Mouse (Mus musculus) embryonic facial prominence, embryonic 15.5 days (tissue): ENCODE data around the gene Bahcc1. TPM values are rescaled to one million over a fixed set of nuclear protein-coding genes. Genes with fewer than 3 reads are reported as not detected.
A peak's percentile ranks its signal among the peaks of the same experiment; 100 is the strongest.

Experiments used
- ATAC-seq: fragments of 200-750 bp; cut with Nextera tagmentation; 2 replicates; pipeline ENCODE4 v1.8.0; 2017; ENCODE audit warnings: low read depth, moderate TSS enrichment; ENCODE audit not compliant: insufficient number of reproducible peaks, low FRiP score, low TSS enrichment
- H3K27ac ChIP-seq: fragments of 300-500 bp; sonication (generic); replicated peaks from 2 replicates; pipeline ENCODE4 v1.5.1; 2015; ENCODE audit warnings: mild to moderate bottlenecking, inconsistent platforms
- H3K27me3 ChIP-seq: fragments of 300-500 bp; sonication (generic); 2 replicates; pipeline ENCODE4 v1.6.1; 2015; ENCODE audit warnings: inconsistent platforms
- H3K36me3 ChIP-seq: fragments of 300-500 bp; sonication (generic); 2 replicates; pipeline ENCODE4 v1.6.1; 2015; ENCODE audit warnings: mild to moderate bottlenecking, inconsistent platforms
- H3K4me1 ChIP-seq: fragments of 300-500 bp; sonication (generic); 2 replicates; pipeline ENCODE4 v1.6.1; 2015; ENCODE audit warnings: inconsistent platforms
- H3K4me2 ChIP-seq: fragments of 300-500 bp; sonication (generic); replicated peaks from 2 replicates; pipeline ENCODE4 v1.6.1; 2015; ENCODE audit warnings: mild to moderate bottlenecking, inconsistent platforms
- H3K4me3 ChIP-seq: fragments of 300-500 bp; sonication (generic); replicated peaks from 2 replicates; pipeline ENCODE4 v1.5.1; 2015; ENCODE audit warnings: mild to moderate bottlenecking, inconsistent platforms
- H3K9ac ChIP-seq: fragments of 300-500 bp; sonication (generic); 2 replicates; pipeline ENCODE4 v1.6.1; 2015; ENCODE audit warnings: inconsistent platforms
- H3K9me3 ChIP-seq: fragments of 300-500 bp; sonication (generic); replicated peaks from 2 replicates; pipeline ENCODE4 v1.6.1; 2016; ENCODE audit warnings: inconsistent platforms
- WGBS: fragments of 180-500 bp; shearing (Covaris S2); methylation state at CpG from one replicate; pipeline ENCODE4 v1.1.7; 2015; 5-methylcytosine and 5-hydroxymethylcytosine counted together
- polyA plus RNA-seq: library from polyadenylated mRNA; unstranded; fragments of >200 nt; fragmentation: Nextera tagmentation; extraction: Ambion mirVana; gene quantifications from 2 replicates; pipeline ENCODE4 v1.2.1, GENCODE M21; 2015

The Bahcc1 gene
- polyA plus RNA-seq, 1 experiment from 2014 or later, result 7.9 TPM

DNA sequence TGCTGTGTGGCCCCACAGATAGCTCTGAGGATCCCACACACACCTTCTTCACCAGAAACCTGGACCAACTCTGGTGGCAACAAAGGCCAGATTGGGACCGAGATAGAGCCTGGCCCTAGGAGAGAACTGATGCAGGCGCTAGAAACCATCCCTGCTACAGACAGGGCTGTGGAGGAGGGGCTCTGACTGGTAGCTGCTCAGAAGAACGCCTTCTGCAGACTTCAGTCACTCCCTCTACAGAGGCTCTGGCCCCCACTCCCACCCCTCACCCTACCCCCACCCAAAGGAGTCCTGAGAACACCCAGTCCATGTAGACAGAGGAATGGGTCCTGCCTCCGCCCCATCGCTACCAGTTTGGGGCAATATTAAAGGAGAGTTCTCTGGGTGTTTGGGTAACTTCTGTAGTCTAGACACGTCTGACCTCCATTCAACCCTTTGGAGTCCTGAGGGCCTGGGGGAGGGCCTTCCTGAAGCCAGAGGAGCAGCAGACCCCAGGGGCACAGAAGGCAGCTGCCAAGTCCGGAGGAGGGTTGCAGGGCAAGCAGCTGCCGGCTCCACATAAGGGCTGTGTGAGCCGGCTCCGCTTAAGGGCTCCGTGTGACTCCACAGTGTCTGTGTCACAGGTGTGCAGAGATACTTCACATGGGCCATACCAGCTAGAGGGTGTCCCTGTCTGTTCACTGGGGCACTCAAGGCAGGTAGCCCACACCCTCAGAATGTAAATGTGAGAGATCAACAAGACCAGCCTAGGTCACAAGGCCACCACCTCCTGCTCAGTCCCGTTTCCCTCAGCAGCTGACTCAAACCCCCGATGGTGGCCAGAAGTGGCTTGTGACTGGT lies 63.8 kb downstream of the Bahcc1 start:
- Histone ChIP-seq H3K4me1 (peaks cover 46% of the 10 kb centered on the region), H3K9ac (no peak overlapping the region), H3K36me3 (no peaks in the 10 kb centered on the region), H3K9me3 (no peaks in the 10 kb centered on the region), H3K4me2 (no peak overlapping the region), H3K4me3 (no peak overlapping the region), H3K27me3 (no peaks in the 10 kb centered on the region), H3K27ac (no peak overlapping the region)
- WGBS, result 29% methylated on average over 13 of the region's 13 CpGs
- peak; percentile 29; the same call in 1 of the 2 replicates for ATAC-seq

DNA sequence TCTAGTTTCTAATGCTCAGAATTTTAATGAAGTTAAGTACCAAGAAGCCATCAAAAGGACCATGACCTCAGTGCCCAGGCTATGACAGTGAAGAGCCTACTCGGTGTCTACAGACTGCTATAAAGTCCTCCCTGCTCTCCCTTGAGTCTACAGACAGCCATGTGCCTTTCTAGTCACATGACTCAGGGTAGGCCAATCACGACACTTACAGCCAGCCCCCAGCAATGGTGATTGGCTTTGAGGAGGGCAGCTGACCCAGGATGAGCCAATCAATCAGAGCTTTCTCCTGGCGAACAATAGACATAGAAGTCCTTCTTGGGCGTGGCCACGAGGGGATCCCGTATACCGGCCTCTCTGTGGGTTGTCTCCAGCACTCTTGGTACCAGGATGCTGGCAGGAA lies 65.0 kb downstream of the Bahcc1 start:
- no peak overlapping the region; the same call in 1 of the 2 replicates for H3K27ac ChIP-seq
- H3K4me3 ChIP-seq, result no peak overlapping the region
- WGBS, result 76% methylated on average over 7 of the region's 7 CpGs
- H3K36me3 ChIP-seq, result no peaks in the 10 kb centered on the region
- H3K4me1 ChIP-seq, result peaks cover 44% of the 10 kb centered on the region
- H3K9ac ChIP-seq, result no peak overlapping the region
- no peaks in the 10 kb centered on the region for H3K9me3 ChIP-seq
- ATAC-seq, result no peak
- no peak overlapping the region for H3K4me2 ChIP-seq
- H3K27me3 ChIP-seq, result no peaks in the 10 kb centered on the region

DNA sequence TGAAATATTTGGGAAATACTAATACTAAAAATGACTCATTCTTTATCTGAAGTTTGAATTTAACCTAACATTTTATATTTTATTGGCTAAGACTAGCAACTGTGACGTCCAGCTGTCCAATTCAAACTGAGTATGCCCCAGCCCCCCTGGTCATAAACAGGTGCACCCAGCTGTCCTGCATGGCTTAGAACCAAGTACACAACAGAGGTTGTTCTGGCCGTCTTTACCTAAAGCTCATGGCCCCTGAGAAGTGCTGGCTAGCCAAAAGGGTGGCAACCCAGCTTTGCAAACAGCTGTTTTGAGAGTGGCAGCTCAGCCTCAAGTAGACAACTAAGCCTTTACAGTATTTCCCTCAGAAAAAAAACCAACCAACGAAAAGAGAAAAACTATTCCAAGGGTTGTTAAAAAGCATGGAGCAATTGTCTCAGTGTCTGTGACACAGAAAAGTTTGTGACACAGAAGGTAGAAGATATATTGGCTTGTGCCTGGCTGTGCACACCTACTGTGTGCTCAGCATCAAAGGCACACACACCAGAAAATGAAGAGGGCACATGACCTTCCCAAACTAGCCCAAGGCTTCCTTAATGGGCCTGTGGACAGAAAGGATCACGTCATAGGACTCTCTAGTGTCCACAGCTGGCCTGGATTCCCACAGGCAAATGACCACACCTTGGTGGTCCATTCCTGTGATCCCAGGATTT lies 65.8 kb downstream of the Bahcc1 start:
- no peak for ATAC-seq
- Histone ChIP-seq H3K4me3 (no peak overlapping the region), H3K36me3 (no peaks in the 10 kb centered on the region), H3K4me2 (no peak overlapping the region), H3K4me1 (peaks cover 40% of the 10 kb centered on the region), H3K9ac (no peak overlapping the region), H3K9me3 (no peaks in the 10 kb centered on the region), H3K27ac (no peak overlapping the region), H3K27me3 (no peaks in the 10 kb centered on the region)
- WGBS, result 78% methylated on average over 4 of the region's 4 CpGs

DNA sequence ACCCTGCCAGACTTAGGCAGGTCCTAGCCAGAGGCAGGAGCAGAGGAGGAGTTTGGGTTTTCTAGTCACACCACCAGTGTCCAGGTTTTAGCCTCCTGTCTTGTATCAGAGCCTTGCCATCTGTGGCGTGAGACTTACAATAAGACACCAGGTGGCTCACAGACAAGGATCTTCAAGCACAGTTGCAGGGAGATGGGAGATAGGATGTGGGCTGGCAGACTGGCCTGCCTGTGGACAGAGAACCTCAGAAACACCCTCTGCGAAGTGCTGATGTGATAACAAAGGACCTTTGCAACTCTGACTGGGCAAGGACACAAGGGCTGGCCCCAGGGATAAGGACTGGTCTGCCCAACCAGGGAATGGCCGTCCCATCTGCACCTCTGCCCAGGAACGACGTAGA lies 66.7 kb downstream of the Bahcc1 start:
- H3K27me3 ChIP-seq, result no peaks in the 10 kb centered on the region
- H3K27ac ChIP-seq, result no peak overlapping the region
- no peak for ATAC-seq
- no peak overlapping the region for H3K4me3 ChIP-seq
- H3K36me3 ChIP-seq, result no peaks in the 10 kb centered on the region
- no peaks in the 10 kb centered on the region for H3K9me3 ChIP-seq
- H3K9ac ChIP-seq, result no peak overlapping the region
- peaks cover 45% of the 10 kb centered on the region for H3K4me1 ChIP-seq
- 48% methylated on average over 5 of the region's 5 CpGs for WGBS
- no peak overlapping the region for H3K4me2 ChIP-seq

DNA sequence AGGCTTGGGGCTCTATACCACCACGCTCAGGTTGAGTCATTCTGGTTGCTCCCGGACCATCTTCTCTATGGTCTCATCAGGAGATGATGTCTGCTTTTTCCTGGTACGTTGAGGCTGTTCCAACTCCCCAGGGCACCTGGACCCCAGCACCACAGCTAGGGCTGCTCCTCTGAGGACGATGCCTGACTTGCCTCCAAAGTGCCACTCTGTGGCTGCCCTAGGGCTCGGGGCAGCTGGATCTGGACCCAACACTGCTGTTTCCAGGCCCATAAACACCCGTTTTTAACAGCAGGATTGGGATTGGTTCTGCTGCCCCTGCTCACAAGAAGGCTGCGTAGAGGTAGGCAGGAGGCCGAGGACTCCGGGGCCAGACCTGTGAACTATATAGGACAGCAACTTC lies 70.4 kb downstream of the Bahcc1 start:
- H3K4me2 ChIP-seq, result no peak overlapping the region
- H3K9me3 ChIP-seq, result no peaks in the 10 kb centered on the region
- H3K4me1 ChIP-seq, result peaks cover 48% of the 10 kb centered on the region
- no peak overlapping the region for H3K9ac ChIP-seq
- no peak for ATAC-seq
- WGBS, result 85% methylated on average over 9 of the region's 9 CpGs
- H3K4me3 ChIP-seq, result no peak overlapping the region
- no peaks in the 10 kb centered on the region for H3K27me3 ChIP-seq
- H3K36me3 ChIP-seq, result no peaks in the 10 kb centered on the region
- no peak overlapping the region for H3K27ac ChIP-seq

DNA sequence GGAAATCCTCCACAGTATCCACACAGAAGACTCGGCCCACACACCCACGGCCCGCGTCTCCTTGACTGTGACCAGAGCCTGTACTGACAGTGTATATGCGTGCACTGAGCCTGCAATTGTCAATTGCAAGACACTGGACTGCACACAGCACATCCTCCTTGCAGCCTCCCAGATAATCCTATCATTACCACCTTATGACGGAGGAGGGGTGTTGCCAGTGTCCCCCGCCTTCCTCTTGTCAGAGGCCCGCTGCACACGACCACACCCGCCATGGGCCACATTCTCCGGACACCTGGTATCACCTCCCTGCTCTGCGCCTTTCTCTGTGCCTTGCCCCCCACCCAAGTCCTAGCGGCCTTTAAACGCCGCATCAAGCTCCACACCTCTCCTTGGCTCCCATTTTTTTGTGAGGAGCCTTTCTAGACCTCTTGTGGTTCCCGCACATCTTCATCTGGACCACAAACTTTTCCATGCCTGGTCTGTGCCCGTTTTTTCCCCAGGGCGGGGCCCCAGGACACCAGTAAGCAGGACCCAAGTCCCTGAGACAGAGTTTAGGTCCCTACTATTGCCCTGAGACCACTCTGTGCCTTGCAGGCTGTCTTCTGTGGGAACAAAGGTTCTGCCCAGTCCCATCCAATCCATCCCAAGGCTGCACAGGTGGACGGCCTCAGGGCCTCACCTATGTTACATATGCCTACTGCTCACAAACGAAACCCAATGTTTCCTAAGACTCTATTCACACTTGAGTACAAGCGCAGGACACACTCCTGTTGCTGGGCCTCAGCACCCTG lies 71.0 kb downstream of the Bahcc1 start:
- Histone ChIP-seq H3K27ac (no peak overlapping the region), H3K4me3 (no peak overlapping the region), H3K4me1 (peaks cover 54% of the 10 kb centered on the region), H3K9ac (no peak overlapping the region), H3K4me2 (no peak overlapping the region), H3K27me3 (no peaks in the 10 kb centered on the region), H3K36me3 (no peaks in the 10 kb centered on the region), H3K9me3 (no peaks in the 10 kb centered on the region)
- no peak for ATAC-seq
- 80% methylated on average over 21 of the region's 21 CpGs for WGBS

DNA sequence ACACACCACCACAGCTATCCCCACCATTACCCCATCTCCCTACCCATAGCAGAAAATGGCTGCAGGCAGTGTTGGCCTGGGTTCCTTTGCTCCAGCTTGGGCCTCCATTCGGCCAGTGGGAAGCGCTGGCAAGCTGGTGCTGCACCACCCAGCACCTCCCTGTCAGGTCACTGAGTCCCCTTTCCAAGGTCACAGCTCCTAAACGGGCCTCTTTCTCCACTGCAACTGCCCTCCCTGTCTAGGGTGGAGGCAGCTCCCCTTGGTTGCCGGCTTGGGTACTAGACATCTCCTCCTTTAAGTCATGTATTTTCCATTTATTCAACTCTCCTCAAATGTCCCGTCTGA lies 71.6 kb downstream of the Bahcc1 start:
- peak overlapping the region; percentile 85 for H3K27ac ChIP-seq
- H3K4me2 ChIP-seq, result peak overlapping the region; percentile 91
- H3K4me1 ChIP-seq, result peaks cover 58% of the 10 kb centered on the region
- H3K4me3 ChIP-seq, result peak overlapping the region; percentile 54
- H3K9ac ChIP-seq, result no peak overlapping the region
- WGBS, result 30% methylated on average over 5 of the region's 5 CpGs
- ATAC-seq, result no peak
- H3K36me3 ChIP-seq, result no peaks in the 10 kb centered on the region
- no peaks in the 10 kb centered on the region for H3K27me3 ChIP-seq
- H3K9me3 ChIP-seq, result no peaks in the 10 kb centered on the region

DNA sequence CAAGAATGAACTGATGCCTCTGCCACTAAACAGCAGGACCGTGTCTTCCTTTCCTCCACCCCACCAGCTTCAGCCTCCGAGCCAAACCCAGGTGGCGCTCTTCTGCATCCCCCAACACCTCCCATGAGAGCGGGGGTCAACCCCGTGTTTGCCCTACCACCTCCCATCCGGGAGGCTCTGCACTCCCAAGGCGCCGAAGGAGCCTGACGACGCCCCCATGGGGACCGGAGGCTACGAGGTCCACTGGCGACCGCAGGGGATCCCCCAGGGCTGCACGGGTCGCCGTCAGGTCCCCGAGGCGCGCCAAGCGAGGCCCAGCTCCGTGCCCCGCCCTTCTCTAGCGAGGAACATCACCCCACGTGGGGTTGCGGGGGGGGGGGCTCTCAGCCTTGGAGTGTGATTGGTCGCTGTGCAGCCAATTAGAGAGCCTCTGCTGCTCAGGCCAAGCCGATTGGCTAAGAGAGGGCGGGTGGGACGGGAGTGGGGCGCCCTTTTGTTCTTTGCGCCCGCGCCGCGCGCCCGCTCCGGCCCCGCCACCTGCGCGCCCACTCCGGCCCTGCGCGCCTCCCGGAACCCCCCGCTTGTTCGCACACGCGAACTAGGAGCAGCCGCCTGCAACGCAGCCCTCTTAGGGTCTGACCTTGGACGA lies 72.3 kb downstream of the Bahcc1 start:
- ATAC-seq, result peak; percentile 96
- Histone ChIP-seq H3K27me3 (no peaks in the 10 kb centered on the region), H3K9ac (peak overlapping the region; percentile 53), H3K4me3 (peak overlapping the region; percentile 54), H3K4me2 (peak overlapping the region; percentile 91), H3K9me3 (no peaks in the 10 kb centered on the region), H3K27ac (peak overlapping the region; percentile 85), H3K4me1 (peaks cover 58% of the 10 kb centered on the region), H3K36me3 (no peaks in the 10 kb centered on the region)
- WGBS, result 4% methylated on average over 53 of the region's 53 CpGs

DNA sequence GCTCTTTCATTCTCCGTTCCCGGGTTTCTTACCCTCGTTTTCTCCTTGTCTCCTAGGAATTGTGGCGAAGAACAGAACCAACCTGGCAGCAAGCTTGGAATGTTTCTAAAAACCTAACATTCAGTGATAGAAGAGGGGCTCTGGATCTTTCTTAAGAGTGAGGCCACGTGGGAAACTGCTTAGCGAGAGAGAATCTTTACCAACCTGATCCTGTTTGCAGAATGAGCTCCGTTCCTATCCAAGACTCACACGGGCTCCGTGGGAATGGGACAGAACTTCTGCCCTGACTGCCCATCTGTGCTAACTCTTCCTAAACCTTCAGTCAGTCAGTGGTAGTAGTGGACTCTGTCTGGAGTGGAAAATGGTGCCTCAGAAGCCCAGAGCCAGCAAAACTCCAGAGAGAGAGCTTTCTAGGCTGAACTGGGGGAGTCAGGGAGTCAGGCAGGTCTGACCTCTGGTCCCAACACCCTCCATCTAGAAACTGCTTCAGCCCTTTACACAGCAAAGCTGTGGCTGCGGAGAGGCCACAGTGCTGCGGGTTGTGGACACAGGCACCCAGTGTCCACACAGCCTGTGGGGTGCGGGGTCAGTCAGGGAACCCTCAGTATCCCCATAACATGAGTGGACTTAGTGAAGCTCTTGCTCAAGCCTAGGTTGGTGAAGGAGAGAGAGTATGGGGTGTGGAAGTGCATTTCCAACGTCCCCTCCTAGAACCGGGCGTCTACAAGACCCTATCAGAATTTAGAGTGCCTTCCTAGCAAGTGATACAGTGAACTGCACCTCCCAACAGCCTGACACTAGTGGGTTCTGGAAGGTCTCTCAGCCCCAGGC lies 73.0 kb downstream of the Bahcc1 start:
- no peak for ATAC-seq
- H3K9me3 ChIP-seq, result no peaks in the 10 kb centered on the region
- peaks cover 64% of the 10 kb centered on the region for H3K4me1 ChIP-seq
- H3K27ac ChIP-seq, result peak overlapping the region; percentile 85
- H3K4me3 ChIP-seq, result peak overlapping the region; percentile 54
- H3K36me3 ChIP-seq, result no peaks in the 10 kb centered on the region
- peak overlapping the region; percentile 45 for H3K9ac ChIP-seq
- peak overlapping the region; percentile 91 for H3K4me2 ChIP-seq
- no peaks in the 10 kb centered on the region for H3K27me3 ChIP-seq
- 20% methylated on average over 15 of the region's 15 CpGs for WGBS

DNA sequence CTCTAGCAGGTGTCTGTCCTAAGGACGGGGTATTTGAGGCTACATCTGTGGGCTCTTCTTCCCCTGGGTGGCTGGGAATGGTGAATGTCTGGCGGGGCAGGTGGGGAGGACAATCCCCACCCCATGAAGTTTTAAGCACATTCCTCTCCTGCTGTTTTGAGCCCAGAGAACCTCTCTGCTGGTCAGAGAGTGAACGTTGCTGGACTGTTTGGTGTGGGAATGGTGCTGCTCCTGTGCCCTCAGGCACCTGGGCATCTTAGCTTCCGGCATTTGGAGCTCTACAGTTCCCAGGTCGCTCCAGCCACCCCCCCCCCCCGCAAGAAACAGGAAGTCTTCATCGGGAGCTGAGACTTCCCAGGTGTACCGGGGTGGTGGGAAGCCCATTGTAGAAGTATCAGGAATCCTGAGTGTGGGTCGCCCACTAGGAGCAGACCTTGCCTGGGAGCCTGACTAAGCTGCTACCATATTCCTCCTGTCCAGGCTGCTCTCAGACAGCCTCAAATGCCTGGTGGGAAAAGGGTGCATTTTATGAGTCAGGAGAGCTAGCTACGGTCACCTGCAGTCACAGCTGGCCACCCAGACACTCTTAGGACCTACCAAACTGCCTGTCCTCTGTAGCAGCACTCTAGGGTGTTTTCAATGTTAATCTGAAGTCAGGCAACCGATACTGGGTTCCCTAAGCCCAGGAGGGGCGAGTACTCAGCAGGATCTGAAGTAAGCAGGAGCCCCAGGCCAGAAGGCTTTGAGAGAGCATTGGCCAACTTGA lies 73.8 kb downstream of the Bahcc1 start:
- ATAC-seq, result no peak
- Histone ChIP-seq H3K9ac (no peak overlapping the region), H3K36me3 (no peaks in the 10 kb centered on the region), H3K4me1 (peaks cover 72% of the 10 kb centered on the region), H3K27ac (no peak overlapping the region; the same call in 1 of the 2 replicates), H3K4me3 (no peak overlapping the region), H3K9me3 (no peaks in the 10 kb centered on the region), H3K4me2 (no peak overlapping the region), H3K27me3 (no peaks in the 10 kb centered on the region)
- 46% methylated on average over 12 of the region's 12 CpGs for WGBS
